Mouse (Mus musculus): ENCODE measurements around the gene Ptgfrn.
A peak's percentile ranks its signal among the peaks of the same experiment; 100 is the strongest.

Ptgfrn gene

GRCm38 (mm10) chr3:101078344-101078743, 31.7 kb downstream of the Ptgfrn start:
- DNase-seq (ENCODE audit: low read depth), result no peak

DNA sequence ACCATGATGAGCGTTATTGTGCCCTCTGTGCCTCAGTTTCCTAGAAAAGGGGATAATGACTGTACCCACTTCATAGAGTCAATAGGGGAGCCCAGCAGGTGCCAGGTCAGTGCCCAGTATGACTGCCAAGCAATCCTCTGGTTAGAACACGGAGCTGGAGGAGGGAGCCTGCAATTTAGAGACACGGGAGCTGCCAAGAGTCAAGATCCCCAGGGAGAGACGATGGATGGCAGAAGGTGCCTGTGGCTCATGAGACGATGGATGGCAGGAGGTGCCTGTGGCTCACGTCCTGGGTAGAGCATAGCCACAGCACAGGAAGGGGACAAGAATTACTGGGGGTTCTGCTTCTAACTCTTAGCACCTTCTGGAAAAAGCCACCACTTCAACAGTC, 32.4 kb downstream of the Ptgfrn start:
- DNase-seq (ENCODE audit: low read depth), result no peak

DNA sequence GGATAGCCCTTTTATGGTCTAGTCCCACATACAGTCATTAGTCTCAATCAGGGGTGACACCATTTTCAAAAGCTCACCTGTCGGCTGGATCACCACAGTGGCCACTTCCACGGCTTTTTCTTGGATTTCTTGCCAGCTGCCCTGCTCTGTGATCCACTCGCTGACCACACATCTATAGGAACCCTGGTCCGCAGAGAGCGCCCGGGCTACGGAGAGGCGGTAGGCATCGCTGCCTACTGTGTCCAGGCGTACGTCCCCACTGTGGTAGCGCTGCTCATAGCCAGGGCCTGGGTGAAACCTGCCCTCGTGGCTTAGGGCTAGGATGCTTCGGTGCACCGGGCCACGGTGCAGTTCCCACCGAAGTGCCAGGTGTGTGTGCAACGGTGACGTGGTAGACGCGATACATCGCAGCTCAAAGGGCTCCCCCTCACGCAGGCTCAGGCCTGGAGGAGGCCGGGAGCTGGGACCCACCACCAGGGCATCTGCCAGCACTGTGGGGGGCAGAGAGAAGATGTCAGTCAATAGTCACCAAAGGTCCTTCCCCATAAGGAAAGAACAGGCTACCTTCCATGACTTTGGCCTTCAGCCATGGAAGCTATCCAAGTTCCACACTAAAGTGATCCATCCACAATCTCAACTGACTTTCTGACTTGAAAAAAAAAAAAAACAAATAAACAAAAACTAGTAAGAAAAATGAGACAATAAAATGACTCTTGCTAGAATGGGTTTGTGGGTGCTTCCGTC, 32.9 kb downstream of the Ptgfrn start:
- no peak for DNase-seq (ENCODE audit: low read depth)

DNA sequence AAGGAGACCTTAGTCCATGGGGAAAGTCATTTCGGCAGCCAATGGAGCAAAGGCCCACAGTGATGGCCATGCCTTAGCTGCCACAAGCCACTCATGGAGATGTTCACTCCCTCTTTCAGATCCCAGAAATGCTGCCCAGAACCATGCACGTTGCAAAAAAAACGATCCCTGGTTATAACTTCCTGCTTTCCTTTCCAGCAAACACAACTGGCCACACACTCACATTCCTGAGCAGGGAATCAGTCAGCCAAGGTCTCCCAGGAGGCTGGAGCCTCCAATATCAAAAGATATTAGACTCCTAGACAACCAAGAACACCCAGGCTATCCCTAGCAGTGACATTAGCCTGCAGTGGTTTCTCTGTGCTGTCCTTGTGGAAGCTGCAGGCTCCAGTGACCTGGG, 34.2 kb downstream of the Ptgfrn start:
- DNase-seq (ENCODE audit: low read depth), result no peak

DNA sequence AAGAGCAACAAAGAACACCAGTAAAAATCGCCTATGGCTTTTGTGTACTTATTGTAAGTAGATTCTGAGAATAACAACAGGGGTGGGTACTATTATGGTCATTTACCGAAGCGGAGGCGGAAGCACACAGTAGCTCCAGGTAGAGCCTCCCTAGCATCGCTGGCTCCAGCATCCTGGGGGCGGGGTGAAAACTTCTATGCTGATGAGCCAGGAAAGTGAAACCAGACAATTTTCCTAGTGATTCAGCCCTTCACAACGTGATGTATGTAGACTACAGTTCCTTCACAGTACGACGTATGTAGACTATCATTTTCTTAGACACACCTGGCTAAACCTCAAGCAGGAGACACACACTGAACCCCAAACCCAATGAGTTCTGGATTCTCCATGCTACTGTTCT, 36.7 kb downstream of the Ptgfrn start:
- peak; percentile 38 for DNase-seq (ENCODE audit: low read depth)

DNA sequence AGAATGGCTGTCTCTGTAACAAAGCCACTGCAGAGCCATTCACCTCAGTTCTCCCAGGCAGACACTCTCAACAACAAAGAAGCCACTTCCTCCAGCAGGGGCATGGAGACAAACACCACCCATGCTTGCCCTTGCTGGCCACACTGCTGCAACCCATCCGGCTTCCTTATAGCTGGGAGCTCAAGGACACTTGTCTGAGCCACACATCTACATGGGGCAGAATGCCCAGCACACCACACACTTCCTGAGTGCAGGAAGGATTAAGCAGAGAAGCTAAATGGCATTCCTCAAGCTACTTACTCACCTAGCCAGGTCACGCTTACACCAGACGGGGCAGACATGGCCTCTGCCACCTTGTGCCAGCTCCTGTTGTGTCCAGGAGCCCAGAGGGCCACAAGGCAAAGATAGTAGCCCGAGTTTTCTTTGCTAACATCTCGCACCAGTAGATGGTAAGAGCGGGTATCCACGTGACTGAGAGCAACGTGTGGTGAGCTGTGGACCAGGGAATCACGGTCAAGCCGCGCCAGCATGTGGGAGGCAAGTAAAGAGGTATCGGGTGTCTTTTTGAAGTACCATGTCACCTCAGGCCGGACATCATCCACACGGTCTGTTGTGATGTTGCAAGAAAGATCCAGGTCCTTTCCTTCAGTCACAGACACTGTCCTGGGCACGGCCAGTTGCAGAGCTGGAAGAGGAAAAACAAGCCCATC, 37.4 kb downstream of the Ptgfrn start:
- no peak for DNase-seq (ENCODE audit: low read depth)

DNA sequence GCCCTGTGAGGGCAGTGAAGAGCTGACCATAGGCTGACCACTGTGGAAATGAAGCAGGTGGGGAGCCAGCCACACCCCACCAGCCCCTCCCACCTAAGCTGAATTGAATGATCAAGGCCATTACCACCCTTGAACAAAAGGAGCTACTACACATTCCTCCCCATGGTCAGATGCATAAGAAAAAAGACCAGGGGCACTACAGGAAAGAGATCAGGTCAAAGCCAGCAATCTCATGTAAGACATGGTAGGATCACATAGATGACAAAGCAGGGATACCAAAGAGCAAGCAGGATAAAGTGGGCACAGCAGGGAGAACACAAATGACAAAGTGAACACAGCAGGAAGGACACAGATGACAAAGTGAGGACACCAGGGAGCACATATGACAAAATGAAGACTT, 38.5 kb downstream of the Ptgfrn start:
- no peak for DNase-seq (ENCODE audit: low read depth)

GRCm38 (mm10) chr3:101070796-101071235, 39.3 kb downstream of the Ptgfrn start:
- no peak for DNase-seq (ENCODE audit: low read depth)

DNA sequence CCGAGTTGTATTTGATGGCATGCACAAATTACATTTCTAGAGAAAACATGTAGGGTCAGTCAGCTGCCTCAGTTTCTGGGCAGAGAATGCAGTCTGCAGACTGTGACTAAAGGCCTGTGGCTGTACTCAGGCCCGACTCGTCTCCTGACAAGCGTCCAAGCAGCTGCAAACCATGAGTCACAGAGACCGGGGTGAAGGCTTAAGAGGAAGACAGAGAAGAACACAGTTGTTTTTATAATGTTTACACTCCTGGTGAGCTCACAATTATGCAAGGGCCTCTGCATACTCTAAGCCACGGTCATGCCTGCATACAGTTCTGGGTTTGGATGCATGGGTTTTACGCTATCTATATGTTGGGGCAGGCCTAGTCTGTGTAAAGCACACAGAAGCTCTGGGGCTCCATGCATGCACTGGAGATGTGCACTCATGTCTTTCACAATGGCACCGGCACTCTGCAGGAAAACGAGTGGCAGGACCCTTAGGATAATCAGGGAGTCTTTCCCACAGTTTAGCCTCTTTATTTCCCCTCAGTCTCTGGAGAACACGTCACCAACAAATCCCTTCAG, 39.8 kb downstream of the Ptgfrn start:
- no peak for DNase-seq (ENCODE audit: low read depth)

DNA sequence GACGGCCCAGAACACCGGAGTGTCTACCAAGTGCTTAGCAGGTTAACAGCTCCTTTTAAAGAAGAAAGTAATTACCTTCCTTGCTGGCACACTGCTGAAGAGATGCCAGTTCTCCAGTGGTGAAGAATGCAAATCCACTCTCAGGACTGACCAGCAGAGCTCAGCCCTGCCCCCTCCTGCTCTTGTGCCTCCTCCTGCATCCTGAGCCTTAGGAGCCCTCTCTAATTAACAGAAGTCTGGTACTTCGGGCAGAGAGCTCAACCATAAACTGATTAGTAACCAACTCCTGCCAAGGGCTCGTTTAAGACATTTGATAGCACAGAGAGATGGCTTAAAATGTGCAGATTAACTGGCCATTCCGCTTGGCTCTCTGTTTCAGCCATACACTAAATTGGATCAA, 41.4 kb downstream of the Ptgfrn start:
- no peak for DNase-seq (ENCODE audit: low read depth)

GRCm38 (mm10) chr3:101066175-101066574, 43.9 kb downstream of the Ptgfrn start:
- DNase-seq (ENCODE audit: low read depth), result peak; percentile 36

DNA sequence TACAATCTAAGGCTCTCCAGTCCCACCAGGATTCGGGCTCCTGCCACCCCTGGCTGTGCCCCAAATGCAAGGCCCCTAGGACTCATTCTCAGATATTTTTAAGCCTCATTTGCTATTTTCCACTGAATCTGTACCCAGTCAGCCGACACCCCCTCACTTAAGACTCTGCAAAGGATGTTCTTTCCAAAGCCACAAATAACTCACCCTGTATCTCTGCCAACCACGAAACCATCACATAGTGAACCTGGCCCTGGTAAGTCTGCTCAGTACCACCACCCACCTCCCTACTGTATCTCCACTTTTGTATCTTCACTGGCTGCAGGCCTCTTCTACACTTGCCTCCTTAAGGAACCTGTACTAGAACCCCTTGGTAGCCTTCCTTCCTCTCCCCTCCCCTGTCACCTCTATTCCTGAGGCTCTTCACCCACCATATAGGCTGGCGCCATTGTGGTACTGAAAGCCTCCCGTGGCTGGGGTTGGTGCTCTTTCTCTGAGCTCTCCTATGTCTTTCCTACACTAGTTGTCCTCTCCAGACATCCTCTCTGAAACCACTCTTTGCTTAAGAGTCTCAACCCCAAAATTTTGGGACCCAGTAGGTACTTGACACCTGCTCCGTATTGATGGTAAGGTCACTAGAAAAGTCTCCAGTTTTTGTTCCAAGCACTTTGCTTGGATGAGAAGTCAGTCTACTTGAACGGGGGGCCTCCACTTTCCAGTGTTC, 48.1 kb downstream of the Ptgfrn start:
- DNase-seq (ENCODE audit: low read depth), result no peak

DNA sequence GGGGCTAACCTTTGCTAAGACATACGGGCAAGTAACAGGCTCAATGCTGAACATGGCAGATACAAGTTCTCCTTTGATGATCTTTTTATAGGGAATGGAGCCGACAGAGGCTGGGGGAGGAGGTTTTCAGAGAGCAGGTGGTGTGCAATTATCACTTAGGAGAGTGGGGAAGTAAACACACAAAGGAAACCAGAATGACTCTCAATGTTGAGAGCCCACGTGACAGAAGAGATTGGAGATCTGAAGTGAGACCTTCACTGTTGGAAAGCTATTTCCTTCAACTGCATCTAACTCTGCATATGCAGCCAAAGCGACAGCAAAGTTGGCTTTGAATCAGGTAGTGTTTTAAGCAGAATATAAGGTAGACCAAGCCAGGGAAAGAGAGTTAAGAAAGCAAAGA, 50.9 kb downstream of the Ptgfrn start:
- DNase-seq (ENCODE audit: low read depth), result peak; percentile 45

DNA sequence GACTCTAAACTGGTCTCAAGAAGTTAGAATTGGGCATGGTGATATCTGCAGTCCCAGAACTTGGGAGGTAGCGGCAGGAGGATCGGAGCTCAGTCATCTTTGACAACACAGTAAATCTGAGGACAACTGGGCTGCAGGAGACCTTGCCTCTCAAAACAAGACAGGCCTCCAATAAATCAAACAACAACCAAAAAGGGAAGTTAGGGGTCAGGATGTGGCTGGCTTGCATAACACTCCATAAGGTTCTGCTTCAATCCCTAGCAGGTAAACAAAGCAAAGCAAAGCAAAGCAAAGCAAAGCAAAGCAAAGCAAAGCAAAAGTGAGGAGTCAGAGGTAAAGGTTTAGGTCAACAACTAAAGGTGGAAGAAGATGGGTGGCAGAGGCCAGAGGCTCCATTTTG, 51.9 kb downstream of the Ptgfrn start:
- DNase-seq (ENCODE audit: low read depth), result peak; percentile 25

DNA sequence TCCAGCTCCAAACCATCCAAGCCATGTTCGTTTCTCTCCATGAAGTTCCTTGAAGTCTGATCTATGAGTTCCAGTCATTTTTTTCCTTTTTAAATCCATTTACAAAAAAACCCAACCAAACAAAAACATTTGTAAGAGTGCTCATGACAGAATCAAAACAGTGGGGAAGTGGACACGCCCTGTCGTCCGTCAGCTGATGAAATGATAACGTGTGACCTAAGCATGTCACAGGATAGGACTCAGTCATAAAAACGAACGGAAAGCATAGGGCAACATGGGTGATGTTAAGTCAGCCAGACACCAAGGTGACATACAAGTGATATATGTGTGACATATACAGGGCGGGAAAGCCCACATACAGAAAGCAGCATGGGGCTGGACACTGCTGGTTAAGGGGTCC, 54.9 kb downstream of the Ptgfrn start:
- peak; percentile 47 for DNase-seq (ENCODE audit: low read depth)

- DNase-seq (ENCODE audit: low read depth), result no peak
These were observed 58.5 kb downstream of the Ptgfrn start for GRCm38 (mm10) chr3:101051601-101052000.

GRCm38 (mm10) chr3:101049997-101050396, 60.1 kb downstream of the Ptgfrn start:
- no peak for DNase-seq (ENCODE audit: low read depth)

DNA sequence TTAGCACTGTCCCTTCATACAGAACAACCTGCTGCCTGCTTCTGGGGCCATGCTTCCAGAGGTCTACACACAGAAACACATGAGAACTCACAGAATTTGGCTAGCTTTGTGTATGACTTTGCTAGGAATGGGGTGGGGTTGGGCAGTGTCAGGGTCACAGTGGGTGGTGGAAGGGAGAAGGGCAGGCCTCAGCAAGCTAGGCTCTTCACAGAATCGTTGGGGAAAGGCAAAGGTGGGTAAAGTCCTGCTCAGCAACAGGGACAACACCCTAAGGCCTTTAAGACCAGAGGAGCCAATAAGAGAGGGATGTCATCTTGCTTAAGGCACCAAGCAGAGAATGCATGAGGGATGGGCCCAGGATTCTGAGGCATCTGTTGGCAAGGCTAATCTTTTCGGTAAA, 61.3 kb downstream of the Ptgfrn start:
- DNase-seq (ENCODE audit: low read depth), result no peak

DNA sequence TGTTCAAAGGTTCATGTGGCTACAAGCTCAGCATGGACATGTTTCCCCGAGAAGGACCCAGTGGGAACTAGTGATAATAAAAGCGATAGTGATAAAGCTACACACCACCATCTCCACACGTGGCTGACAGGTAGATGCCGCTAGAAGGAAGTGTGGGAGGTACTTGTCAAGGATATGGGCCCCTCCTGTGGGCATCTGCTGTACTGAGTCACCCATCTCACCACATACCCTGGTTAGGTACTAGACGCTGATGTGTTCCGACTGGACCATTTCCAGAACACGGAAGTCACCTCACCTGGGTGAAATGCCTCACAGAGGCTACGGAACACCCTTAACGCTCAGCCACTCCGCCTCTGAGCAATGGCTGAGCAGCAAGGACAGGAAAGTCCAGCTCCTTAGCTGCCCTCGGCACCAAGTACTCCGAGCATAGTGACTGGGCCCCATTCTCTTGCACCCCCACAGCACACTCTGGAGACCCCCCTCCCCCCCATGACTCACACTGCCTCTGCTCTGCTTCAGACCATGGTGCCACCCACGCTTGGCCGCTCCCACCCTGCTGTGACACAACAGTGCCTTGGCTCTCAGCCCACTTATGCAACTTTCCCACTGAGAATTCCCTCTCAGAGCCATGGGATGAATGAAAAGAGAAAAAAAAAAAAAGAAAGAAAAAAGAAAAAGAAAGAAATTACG, 62.3 kb downstream of the Ptgfrn start:
- DNase-seq (ENCODE audit: low read depth), result peak; percentile 74

GRCm38 (mm10) chr3:101045431-101045830, 64.6 kb downstream of the Ptgfrn start:
- DNase-seq (ENCODE audit: low read depth), result no peak

DNA sequence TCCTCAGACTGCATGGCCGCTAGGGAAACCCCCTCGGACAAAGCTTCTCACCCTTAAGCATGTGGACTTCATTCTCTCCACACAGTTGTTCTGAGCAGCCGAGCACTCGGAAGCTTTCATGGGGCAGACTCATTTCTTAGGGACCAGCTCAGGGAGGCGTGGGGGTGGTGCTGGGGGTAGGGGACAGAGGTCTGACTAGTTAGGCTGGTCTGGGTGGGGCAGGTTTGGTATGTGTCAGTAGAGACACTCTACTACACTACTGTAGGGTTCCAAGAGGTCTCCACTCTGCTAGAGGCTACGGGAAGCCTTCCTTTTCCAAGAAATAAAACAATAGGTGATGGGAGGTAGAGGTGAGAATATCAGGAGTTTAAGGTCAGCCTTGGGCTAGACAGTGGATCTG, 65.4 kb downstream of the Ptgfrn start:
- DNase-seq (ENCODE audit: low read depth), result no peak

DNA sequence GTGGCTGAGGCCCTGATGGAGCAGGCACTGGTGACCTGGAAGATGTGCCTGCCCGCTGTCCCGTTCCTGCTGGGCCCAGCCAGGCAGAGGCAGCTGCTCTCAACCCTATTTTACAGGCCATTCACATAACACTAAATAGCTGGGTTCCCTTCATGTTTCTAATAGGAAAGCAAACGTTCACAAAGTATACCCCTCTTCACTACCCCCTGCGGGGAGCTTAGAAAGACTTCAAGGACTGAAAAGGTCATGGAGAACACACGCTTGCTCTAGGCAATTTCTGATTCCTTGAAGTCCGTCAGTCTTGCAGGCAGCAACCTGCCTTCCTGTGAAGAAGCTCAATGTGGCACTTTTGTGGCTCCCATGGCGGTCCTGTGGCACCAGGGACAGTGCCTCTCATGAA, 68.1 kb downstream of the Ptgfrn start:
- DNase-seq (ENCODE audit: low read depth), result no peak
